Mouse (Mus musculus): Measurements from ENCODE around the gene Arntl2. TPM values are rescaled to one million over a fixed set of nuclear protein-coding genes. Genes with fewer than 3 reads are reported as not detected.
"Not testable (repeated sequence)": the region's sequence is repeated elsewhere in the genome, so short reads cannot be mapped to it uniquely, and the experiment has no call there.

Arntl2 gene
- 0.84 and 1.4 TPM in 2 replicates for total RNA-seq (2015; ENCODE audit: low replicate concordance)
- total RNA-seq (2017; ENCODE audit: low replicate concordance) = not detected in 2 replicates

- ATAC-seq (replicated peaks; ENCODE audit: low FRiP score, poor library complexity, severe bottlenecking) = no peak
Measured at GRCm38 (mm10) chr6:146795924-146796545, at the start of gene Arntl2. Gene Arntl2 (plus strand): TSS chr6:146796055.

GRCm38 (mm10) chr6:146746577-146746976 lies 49.3 kb upstream of the Arntl2 start:
- ATAC-seq (replicated peaks; ENCODE audit: low FRiP score, poor library complexity, severe bottlenecking) = no peak

DNA sequence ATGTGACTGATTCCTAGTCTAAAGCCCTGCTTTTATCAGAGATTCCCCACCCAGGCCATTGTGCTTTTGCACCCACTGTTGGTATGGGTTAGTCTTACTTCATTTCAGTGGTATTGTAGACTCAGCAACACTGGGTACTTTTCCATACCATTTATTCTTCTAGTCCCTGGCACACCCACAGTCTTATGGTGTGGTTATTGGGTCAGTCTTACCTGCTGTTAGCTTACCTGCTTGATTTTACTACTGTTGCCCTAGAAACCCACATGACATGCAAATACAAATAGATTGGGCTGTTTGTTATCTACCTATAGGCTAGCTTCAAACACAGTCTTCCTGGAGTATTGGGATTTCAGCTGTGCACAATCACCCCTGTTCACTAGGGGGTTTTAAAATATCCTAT lies 48.8 kb upstream of the Arntl2 start:
- no peak for ATAC-seq (replicated peaks; ENCODE audit: low FRiP score, poor library complexity, severe bottlenecking)

DNA sequence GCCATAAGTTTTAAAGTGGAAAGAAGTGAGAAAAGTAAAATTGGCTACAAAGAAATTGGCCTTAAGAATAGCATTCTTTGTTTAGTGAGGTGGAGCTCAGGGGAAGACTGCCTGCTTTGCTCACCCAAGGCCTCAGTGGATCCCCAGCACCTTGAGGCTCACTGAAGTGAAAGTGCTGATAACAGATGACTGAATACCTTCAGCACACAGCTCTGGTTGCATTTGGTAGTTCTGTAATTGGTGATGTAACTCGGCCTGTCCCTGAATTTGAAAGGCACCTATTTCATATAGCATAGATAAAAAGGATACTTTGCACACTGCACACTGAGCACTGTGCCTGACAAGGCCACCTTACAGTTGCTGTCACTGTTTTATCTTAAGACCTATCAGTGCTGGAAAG lies 47.6 kb upstream of the Arntl2 start:
- no peak for ATAC-seq (replicated peaks; ENCODE audit: low FRiP score, poor library complexity, severe bottlenecking)

DNA sequence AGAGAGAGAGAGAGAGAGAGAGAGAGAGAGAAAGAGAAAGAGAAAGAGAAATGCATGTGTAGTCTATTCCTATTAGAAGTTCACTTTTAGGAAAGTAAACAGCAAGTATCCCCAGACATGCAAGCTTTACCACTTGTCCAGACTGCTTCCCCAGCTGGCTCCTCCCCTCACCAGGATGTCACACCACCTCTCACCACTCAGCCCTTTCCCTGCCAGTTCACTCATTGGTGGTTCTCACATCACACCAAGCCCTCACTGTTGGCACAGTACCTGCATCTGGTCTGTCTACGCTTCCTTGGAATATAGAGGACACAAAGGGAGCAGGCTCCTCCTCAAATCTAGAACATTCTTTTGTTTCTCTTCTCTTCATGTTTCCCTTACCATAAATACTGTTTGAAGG lies 44.2 kb upstream of the Arntl2 start:
- no peak for ATAC-seq (replicated peaks; ENCODE audit: low FRiP score, poor library complexity, severe bottlenecking)

- ATAC-seq (replicated peaks; ENCODE audit: low FRiP score, poor library complexity, severe bottlenecking) = no peak
Measured at GRCm38 (mm10) chr6:146752178-146752577, 43.7 kb upstream of the Arntl2 start.

- no peak for ATAC-seq (replicated peaks; ENCODE audit: low FRiP score, poor library complexity, severe bottlenecking)
Measured at GRCm38 (mm10) chr6:146752612-146753011, 43.2 kb upstream of the Arntl2 start.

DNA sequence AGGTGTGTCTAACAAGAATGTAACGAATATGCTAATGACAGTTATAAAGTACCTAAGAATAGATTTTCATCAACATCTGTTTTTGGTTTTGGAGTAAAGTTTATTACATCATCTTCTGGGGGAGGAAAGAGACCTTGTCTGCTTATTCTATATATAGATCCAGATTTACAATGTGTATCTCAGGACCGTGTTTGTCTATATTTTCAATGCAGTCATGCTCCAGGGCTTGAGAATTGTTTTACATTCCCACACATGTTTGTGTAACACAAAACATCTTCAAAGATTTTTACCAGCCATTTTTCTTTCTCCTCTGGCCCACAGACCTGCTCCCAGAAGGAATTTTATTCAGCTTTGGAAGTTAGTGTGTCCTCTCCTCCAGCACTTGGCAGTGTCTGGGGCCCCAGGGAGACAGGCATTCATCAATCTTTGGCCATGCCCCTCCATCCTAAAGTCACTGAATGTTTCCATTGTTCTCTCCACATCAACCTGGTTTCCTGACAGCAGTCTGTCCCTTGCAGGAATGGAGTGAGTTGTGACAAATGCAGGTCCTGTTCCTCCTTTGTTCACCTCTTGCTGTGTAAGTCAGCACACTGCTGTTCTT lies 42.2 kb upstream of the Arntl2 start:
- no peak for ATAC-seq (replicated peaks; ENCODE audit: low FRiP score, poor library complexity, severe bottlenecking)

DNA sequence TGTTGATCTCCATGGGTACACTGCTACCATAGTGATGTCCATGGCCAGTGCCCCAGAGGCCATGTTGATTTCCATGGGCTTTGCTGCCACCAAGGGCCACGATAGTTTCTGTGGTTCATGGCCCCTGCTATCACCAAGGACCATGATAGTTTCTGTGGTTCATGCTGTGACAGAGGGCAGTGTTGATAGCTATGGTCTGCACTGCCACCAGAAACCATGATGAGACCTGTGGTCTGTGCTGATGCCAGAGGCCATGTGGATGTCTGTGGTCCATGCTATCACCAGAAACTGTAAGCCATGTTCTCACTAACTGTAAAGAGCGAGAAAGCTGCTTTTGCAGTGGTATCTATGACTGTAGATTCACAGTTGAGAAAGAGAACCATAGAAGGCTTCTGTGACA lies 40.7 kb upstream of the Arntl2 start:
- ATAC-seq (replicated peaks; ENCODE audit: low FRiP score, poor library complexity, severe bottlenecking) = no peak

GRCm38 (mm10) chr6:146755679-146756078 lies 40.2 kb upstream of the Arntl2 start:
- no peak for ATAC-seq (replicated peaks; ENCODE audit: low FRiP score, poor library complexity, severe bottlenecking)

GRCm38 (mm10) chr6:146759027-146759426 lies 36.8 kb upstream of the Arntl2 start:
- no peak for ATAC-seq (replicated peaks; ENCODE audit: low FRiP score, poor library complexity, severe bottlenecking)

DNA sequence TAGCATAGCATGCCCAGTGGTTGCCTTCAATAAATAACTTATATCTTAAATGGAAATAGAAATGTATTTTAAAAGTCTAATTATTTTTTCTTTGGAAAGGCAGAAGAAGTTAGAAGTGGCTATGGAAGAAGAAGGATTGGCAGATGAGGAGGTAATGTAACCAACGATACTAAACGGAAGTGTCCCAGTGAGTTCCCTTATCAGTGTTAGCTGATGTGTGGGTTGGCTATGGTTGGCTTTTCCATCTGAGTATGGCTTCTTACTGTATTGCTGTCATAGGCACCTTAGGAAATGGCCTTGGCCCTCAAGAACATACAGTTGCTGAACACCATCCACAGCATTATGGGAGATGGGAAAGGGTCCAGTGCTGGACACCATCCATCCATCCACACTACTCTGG lies 35.8 kb upstream of the Arntl2 start:
- no peak for ATAC-seq (replicated peaks; ENCODE audit: low FRiP score, poor library complexity, severe bottlenecking)

GRCm38 (mm10) chr6:146760736-146761135 lies 35.1 kb upstream of the Arntl2 start:
- no peak for ATAC-seq (replicated peaks; ENCODE audit: low FRiP score, poor library complexity, severe bottlenecking)

DNA sequence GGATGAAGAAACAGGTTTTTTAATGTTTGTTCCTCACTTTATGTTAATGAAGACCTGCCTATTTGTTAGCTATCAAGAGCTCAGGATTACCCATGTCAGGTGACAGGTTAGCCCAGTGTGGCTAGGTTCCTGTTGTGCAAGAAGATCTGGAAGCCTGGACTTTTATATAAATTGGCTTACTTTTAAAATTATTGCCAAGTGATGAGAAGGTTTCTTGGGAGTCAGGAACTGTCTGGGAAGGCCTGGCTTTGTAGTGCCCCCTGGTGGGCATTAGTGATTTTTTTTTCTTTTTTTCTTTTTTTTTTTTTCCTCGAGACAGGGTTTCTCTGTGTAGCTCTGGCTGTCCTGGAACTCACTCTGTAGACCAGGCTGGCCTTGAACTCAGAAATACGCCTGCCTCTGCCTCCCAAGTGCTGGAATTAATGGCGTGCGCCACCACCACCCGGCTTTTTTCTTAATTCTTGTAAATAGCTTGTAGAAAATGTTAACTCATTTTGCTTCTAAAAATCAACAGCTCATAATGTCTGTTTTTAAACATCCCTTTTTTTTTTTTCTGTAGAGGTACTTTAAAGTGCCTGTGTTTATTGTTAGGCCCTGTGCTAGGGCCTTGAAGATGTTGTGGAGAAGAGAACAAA lies 33.5 kb upstream of the Arntl2 start:
- no peak for ATAC-seq (replicated peaks; ENCODE audit: low FRiP score, poor library complexity, severe bottlenecking)

DNA sequence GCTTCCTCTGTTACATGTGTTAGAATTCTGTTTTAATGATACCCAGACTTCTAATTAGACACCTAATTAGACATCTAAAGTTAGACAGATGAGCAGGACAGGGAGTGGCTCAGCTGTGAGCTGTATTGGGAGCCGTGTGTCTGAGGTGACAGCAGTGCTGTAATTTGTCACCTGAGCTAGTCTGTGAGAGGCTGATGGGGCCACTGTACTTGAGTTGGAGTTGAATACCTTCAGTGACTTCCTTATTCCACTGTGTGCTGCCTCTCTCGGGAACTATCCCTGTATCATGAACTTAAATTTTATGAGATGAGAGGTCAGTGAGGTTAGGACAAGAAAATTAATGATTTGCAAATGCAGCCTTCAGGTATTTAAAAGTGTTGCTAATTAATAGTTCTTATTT lies 31.3 kb upstream of the Arntl2 start:
- ATAC-seq (replicated peaks; ENCODE audit: low FRiP score, poor library complexity, severe bottlenecking) = no peak

DNA sequence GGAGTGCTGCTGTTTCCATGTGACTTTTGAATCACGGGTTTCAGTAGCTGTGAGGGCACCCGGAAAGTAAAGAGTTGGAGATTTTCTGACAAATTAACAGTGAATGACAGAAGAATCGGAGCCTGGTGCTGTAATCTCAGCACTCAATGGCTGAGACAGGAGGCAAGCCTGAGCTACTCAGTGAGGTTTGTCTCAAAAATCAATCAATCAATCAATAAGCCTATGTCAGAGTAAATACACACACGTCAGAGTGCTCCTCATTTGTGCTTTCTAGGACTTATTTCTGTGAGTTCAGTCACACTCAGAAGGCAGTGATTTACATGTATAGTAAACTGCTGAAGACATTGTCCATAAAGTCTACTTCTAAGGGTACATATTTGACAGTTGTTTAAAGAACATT lies 30.6 kb upstream of the Arntl2 start:
- ATAC-seq (replicated peaks; ENCODE audit: low FRiP score, poor library complexity, severe bottlenecking) = no peak

GRCm38 (mm10) chr6:146768813-146769404 lies 26.9 kb upstream of the Arntl2 start:
- no peak for ATAC-seq (replicated peaks; ENCODE audit: low FRiP score, poor library complexity, severe bottlenecking)

DNA sequence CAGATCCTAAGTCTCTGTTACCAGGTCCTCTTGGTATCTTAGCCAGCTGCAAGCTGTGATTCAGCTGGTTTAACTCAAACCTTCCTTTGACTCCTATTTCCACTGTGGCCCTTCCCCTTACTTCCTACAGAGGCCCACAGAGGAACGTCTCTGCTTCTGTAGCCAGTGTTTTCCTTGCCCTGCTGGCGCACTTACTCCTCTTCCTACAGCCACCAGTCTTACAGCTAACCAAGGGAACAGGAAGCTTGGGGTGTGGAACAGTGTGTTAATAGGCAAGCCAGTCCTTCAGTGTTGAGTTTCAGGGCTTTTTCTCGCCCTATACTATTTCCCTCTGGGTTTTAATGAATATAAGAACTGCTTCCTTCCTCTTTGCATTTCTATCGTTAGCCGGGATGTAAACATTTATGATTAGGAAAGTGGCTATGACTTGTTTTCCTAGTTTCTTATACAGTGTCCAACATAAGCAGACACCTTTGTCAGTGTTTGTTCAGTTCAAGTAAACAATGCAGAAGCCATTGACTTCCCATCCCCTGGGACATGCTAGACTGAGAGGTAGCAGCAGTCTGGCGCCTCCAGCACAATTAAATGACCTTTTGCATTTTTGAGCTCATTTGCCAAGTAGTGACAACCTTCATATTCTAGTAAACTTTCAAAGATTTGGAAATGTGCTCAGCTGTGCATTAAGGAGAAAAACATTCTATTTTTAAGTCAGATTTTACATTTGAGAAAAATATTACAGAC lies 25.7 kb upstream of the Arntl2 start:
- no peak for ATAC-seq (replicated peaks; ENCODE audit: low FRiP score, poor library complexity, severe bottlenecking)

- no peak for ATAC-seq (replicated peaks; ENCODE audit: low FRiP score, poor library complexity, severe bottlenecking)
Measured at GRCm38 (mm10) chr6:146770808-146771207, 25.0 kb upstream of the Arntl2 start.

- ATAC-seq (replicated peaks; ENCODE audit: low FRiP score, poor library complexity, severe bottlenecking) = not testable (repeated sequence)
Measured at GRCm38 (mm10) chr6:146775864-146776263, 20.0 kb upstream of the Arntl2 start.

Measured in erythroid progenitor cell, adult 5-6 weeks (primary cell).